Mouse (Mus musculus) megakaryocyte, embryonic 14.5 days (primary cell): ENCODE data around the gene Cpt1c.

Experiments used
- FLI1 ChIP-seq: IDR thresholded peaks from 2 replicates; pipeline ENCODE4 v1.6.1; 2012; ENCODE audit warnings: low read length, inconsistent platforms, mixed read lengths
- GATA1 ChIP-seq: IDR thresholded peaks from 3 replicates; pipeline ENCODE4 v1.6.1; 2012; ENCODE audit warnings: mixed read lengths, low read length, inconsistent platforms, borderline replicate concordance

DNA sequence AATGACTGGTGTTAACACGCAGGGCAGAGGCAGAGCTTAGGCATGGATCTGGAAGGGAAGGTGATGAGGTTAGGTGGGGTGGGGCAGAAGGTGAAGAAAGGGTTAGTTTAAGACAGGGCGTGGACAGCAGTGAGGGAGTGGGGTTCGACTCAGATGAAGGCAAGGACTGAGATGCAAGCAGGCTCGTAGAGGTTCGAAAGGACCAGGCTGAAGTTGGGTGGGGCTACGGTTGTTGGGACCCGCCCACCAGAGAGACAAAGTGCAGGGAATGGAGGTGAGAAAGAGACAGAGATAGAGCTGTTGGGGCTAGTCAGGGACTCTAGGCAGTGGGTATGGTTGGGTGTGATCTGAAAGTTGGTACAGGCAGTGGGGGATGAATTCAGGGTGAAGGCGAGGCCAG lies 12.3 kb downstream of the Cpt1c start:
- TF ChIP-seq GATA1 = no peak
- no peak for TF ChIP-seq FLI1
